Mouse (Mus musculus): ENCODE measurements around the gene Kansl1. TPM values are rescaled to one million over a fixed set of nuclear protein-coding genes. Genes with fewer than 3 reads are reported as not detected.

The Kansl1 gene
- total and polyA plus RNA-seq, 3 experiments = 17.3 to 48.4 (median 24.7) TPM

DNA sequence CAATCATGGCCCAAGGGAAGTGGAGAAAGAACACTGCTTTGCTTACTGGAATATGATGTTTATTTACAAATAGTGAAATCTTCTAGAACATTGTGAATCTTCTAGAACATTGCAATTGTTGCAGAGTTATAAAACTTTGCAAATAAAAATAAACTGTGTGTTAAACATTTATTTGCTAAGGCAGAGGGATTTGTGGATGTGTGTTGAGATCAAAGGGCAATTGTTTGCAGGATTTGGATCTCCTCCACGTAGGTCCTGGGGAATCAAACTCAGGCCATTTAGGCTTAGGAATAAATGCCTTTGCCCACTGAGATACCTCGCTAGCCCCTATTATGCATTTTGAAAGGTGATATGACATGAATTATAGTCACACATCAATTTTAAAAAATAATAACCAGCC, 61.3 kb downstream of the Kansl1 start:
- no peak overlapping the region for H3K27ac ChIP-seq (ENCODE audit: insufficient read depth, low read depth)
- TF ChIP-seq ZC3H11A (IDR thresholded peaks at IDR 0.05; ENCODE audit: low read depth, low read length) (no peak), CHD2 (IDR thresholded peaks at IDR 0.05; ENCODE audit: low read length) (no peak), KAT2A (IDR thresholded peaks at IDR 0.05; ENCODE audit: insufficient replicate concordance, low read length) (no peak), IRF4 (IDR thresholded peaks at IDR 0.05; ENCODE audit: low read depth, low read length) (no peak), NELFE (IDR thresholded peaks at IDR 0.05; ENCODE audit: low read depth, low read length) (no peak), NRF1 (IDR thresholded peaks at IDR 0.05; ENCODE audit: low read depth, low read length) (no peak), MYC (IDR thresholded peaks at IDR 0.05; ENCODE audit: low read depth, low read length) (no peak), JUN (IDR thresholded peaks at IDR 0.05; ENCODE audit: insufficient read depth, low read depth, low read length) (no peak), CHD1 (IDR thresholded peaks at IDR 0.05; ENCODE audit: low read depth, low read length) (no peak), ZMIZ1 (IDR thresholded peaks at IDR 0.05; ENCODE audit: low read depth, low read length) (no peak), UBTF (IDR thresholded peaks at IDR 0.05; ENCODE audit: low read depth, low read length) (no peak), USF1 (IDR thresholded peaks at IDR 0.05; ENCODE audit: low read depth, low read length) (no peak), RCOR1 (conservative IDR thresholded peaks at IDR 0.05; ENCODE audit: low read depth, low read length) (no peak), POLR2AphosphoS2 (IDR thresholded peaks at IDR 0.05; ENCODE audit: low read depth, low read length) (no peak), ETS1 (conservative IDR thresholded peaks at IDR 0.05; ENCODE audit: low read depth, low read length) (no peak), PAX5 (IDR thresholded peaks at IDR 0.05; ENCODE audit: low read length) (no peak), EP300 (IDR thresholded peaks at IDR 0.05; ENCODE audit: low read length) (no peak), MAFK (IDR thresholded peaks at IDR 0.05; ENCODE audit: insufficient replicate concordance, low read length) (no peak), CTCF (conservative IDR thresholded peaks at IDR 0.05 in 1 of 2, IDR thresholded peaks at IDR 0.05 in 1 of 2; ENCODE audit: low read depth in 2 of 2, low read length in 2 of 2) (no peak)
- H3K9ac ChIP-seq (ENCODE audit: insufficient read depth, low read depth) = no peak overlapping the region
- peaks cover 22 to 76% of the 10 kb centered on the region in 2 experiments for H3K36me3 ChIP-seq (replicated peaks in 1 of 2; ENCODE audit: control insufficient read depth in 1 of 2, insufficient read depth in 1 of 2, low read length in 1 of 2)
- H3K4me1 ChIP-seq (ENCODE audit: control insufficient read depth in 1 of 2, insufficient read depth in 2 of 2) = no peaks in the 10 kb centered on the region
- H3K4me2 ChIP-seq (ENCODE audit: insufficient read depth, low read depth, poor library complexity, severe bottlenecking) = no peak overlapping the region
- in situ Hi-C loops (cut with MboI; ENCODE audit: low pct_ligation_motif_present, low pct_unique_long_range_greater_than_20kb, low sequenced_read_pairs) = no loop called here
- H3K9me3 ChIP-seq (replicated peaks; ENCODE audit: low read length) = peaks cover 5% of the 10 kb centered on the region
- dilution Hi-C loops (cut with MboI; ENCODE audit: extremely low pct_ligation_motif_present, extremely low pct_unique_long_range_greater_than_20kb, low sequenced_read_pairs) = no loop called here
- H3K4me3 ChIP-seq (replicated peaks in 1 of 3; ENCODE audit: low read depth in 2 of 3, low read length in 2 of 3, poor library complexity in 1 of 3) = no peak overlapping the region
- no peaks in the 10 kb centered on the region for H3K27me3 ChIP-seq (replicated peaks)
- no peak for DNase-seq (ENCODE audit: extremely low read depth)
- H3K79me2 ChIP-seq (replicated peaks; ENCODE audit: control insufficient read depth, extremely low read depth, insufficient read depth, poor library complexity, severe bottlenecking) = peaks cover 66% of the 10 kb centered on the region

DNA sequence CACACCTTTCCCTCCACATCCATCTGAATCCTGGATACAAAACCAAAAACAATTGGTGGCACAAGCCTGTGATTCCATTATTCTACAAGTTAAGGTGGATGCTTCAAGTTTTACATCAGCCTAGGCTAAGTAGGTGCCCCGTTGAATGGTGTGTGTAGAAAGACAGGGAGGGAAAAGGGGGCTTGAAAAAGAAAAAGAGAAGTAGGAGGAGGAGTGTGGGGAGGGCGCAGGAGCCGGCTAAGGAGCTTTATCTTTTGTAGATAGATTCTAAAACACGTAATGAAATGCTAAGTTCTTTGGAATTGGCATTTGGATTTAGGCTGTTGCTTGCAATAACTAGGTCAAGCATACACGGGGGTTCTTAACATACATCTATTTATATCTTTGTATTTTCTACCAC, 67.7 kb downstream of the Kansl1 start:
- TF ChIP-seq ZKSCAN1 (IDR thresholded peaks at IDR 0.05; ENCODE audit: borderline replicate concordance, low read depth, low read length) (no peak), IRF4 (IDR thresholded peaks at IDR 0.05; ENCODE audit: low read depth, low read length) (no peak), CHD2 (IDR thresholded peaks at IDR 0.05; ENCODE audit: low read length) (no peak)
- no peak overlapping the region for H3K4me3 ChIP-seq (replicated peaks in 1 of 3; ENCODE audit: low read depth in 2 of 3, low read length in 2 of 3, poor library complexity in 1 of 3)
- H3K36me3 ChIP-seq (replicated peaks in 1 of 2; ENCODE audit: control insufficient read depth in 1 of 2, insufficient read depth in 1 of 2, low read length in 1 of 2) = peaks cover 19 to 65% of the 10 kb centered on the region in 2 experiments
- no peak overlapping the region for H3K9ac ChIP-seq (ENCODE audit: insufficient read depth, low read depth)
- peaks cover 6 to 53% of the 10 kb centered on the region in 2 experiments for H3K4me1 ChIP-seq (ENCODE audit: control insufficient read depth in 1 of 2, insufficient read depth in 2 of 2)
- no peak for DNase-seq (ENCODE audit: extremely low read depth)
- peaks cover 62% of the 10 kb centered on the region for H3K79me2 ChIP-seq (replicated peaks; ENCODE audit: control insufficient read depth, extremely low read depth, insufficient read depth, poor library complexity, severe bottlenecking)
- no peak overlapping the region for H3K4me2 ChIP-seq (ENCODE audit: insufficient read depth, low read depth, poor library complexity, severe bottlenecking)
- dilution Hi-C loops (cut with MboI; ENCODE audit: extremely low pct_ligation_motif_present, extremely low pct_unique_long_range_greater_than_20kb, low sequenced_read_pairs) (no loop called here), in situ Hi-C loops (cut with MboI; ENCODE audit: low pct_ligation_motif_present, low pct_unique_long_range_greater_than_20kb, low sequenced_read_pairs) (no loop called here)
- no peaks in the 10 kb centered on the region for H3K27me3 ChIP-seq (replicated peaks)
- H3K27ac ChIP-seq (ENCODE audit: insufficient read depth, low read depth) = no peak overlapping the region
- H3K9me3 ChIP-seq (replicated peaks; ENCODE audit: low read length) = peaks cover 7% of the 10 kb centered on the region

Data from CH12.LX (cell line).